Mouse (Mus musculus) E14TG2a.4 (cell line): Measurements from ENCODE around the gene Mpig6b.

Source experiments
- CTCF ChIP-seq: conservative IDR thresholded peaks from 2 replicates; pipeline ENCODE4 v1.5.1; 2014; ENCODE audit warnings: low read length
- NANOG ChIP-seq: IDR thresholded peaks from 2 replicates; pipeline ENCODE4 v1.6.1; 2014; ENCODE audit warnings: borderline replicate concordance, low read length, mixed read lengths

DNA sequence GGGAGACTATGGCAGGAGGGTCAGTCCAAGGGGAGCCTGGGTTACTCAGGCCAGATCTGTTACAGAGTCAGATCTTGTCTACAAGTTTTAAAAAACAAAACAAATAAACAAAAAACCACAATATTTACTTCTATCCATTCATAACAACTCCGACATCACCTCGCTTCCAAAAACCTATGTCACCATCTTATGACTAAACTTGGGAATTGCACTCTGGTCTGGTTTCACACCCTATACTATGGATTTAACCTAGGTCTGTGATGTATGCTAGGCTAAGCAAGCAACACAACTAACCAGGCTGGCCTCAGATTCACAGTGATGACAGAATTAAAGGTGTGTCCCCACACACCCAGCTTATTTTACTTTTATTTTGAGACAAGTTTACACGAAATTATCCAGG lies 40.5 kb upstream of the Mpig6b start:
- TF ChIP-seq CTCF (no peak), NANOG (no peak)
